Mouse (Mus musculus) layer of hippocampus, adult 9-11 months (tissue): ENCODE data around the gene Ddx39.
A peak's percentile ranks its signal among the peaks of the same experiment; 100 is the strongest.

Experiments used
- DNase-seq: peaks from one replicate; pipeline ENCODE4 v3.0.0; 2022

Ddx39 gene

GRCm38 (mm10) chr8:83699566-83699965 lies 15.4 kb upstream of the Ddx39 start:
- DNase-seq: no peak

GRCm38 (mm10) chr8:83700423-83701085 lies 14.4 kb upstream of the Ddx39 start:
- no peak for DNase-seq

- DNase-seq: no peak
Measured at GRCm38 (mm10) chr8:83703426-83703825, 11.6 kb upstream of the Ddx39 start.

DNA sequence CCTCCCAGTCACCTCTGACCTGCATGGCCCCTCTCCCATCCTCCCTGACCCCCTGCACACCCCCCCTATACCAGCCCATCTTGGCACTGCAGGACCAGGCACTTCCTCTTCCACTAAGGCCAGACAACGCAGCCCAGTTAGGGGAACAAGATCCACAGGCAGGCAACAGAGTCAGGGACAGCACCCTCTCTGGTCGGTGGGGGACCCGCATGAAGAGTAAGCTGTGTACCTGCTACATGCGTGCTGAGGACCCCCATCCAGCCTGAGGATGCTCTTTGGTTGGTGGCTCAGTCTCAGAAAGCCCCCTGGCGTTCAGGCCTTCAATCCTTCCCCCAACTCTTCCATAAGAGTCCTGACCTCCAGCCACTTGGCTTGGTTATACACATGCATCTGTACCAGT lies 8.6 kb upstream of the Ddx39 start:
- DNase-seq: no peak

DNA sequence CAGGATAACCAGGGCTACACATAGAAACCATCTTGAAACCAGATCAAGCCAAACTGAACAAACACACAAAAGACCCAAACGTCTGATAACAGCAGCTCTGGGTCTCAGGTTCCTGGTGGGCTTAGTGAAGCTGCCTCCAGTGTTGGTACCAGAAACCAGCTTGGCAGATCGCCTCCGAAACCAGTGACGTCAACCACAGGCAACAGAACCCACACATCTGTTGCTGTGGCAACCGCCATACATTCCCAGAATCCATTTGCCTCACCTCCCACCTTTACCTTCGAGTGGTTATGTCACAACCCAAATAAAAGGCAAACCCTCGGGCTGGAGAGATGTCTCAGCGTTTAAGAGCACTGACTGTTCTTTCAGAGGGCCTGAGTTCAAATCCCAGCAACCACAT lies 7.4 kb upstream of the Ddx39 start:
- no peak for DNase-seq

GRCm38 (mm10) chr8:83714676-83715030 lies 324 bp upstream of the Ddx39 start:
- no peak for DNase-seq

- no peak for DNase-seq
Measured at GRCm38 (mm10) chr8:83715771-83716170, 794 bp downstream of the Ddx39 start.

DNA sequence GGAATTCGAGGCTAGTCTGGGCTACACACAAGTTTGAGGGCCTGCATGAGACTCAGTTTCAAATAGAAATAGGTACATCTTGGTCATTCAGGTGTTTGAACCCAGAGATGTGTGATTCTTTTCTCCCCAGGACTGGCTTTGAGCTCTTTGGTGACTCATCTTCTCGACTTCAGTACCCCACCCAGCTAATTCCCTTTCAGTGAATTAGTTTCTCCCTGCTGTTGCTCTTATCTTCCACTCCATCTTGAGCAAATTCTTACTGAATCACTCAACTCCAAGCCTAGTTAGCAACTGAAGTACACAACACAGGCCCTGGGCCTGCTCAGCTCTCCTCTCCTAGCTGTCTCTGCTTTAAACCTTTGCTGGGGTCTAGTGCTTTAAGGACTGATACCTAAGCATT lies 1.6 kb downstream of the Ddx39 start:
- no peak for DNase-seq

DNA sequence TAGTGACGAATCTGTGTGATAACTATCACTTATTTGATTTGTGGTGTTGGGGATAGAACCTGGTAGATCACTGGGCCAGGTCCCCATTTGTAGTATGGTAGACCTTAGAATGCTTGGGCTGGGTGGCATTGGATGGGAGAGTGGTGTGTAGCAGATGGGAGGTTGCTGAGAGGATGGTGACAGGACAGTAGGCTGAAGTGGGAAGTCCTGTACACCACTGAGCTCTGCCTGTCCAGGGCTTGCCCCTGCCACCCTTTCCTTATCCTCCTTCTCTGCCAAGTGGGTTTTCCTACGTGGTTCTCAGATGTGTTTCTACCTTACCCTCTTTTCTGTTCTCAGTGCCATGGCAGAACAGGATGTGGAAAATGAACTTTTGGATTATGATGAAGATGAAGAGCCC lies 4.1 kb downstream of the Ddx39 start:
- DNase-seq: no peak

DNA sequence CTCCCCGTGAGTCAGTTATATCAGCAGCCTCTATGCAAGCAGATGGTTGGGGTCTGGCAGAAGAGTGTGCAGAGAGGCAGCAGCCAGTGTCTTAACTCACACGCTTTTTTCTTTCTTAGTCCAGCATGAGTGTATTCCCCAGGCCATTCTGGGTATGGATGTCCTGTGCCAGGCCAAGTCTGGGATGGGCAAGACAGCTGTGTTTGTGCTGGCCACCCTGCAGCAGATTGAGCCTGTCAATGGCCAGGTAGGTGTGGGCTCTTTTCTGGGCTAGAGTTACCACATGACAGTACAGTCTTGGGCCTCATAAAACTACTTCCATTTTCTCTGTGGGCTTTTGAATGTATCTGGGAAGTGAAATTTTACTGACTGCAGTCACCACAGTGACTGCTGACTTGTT lies 4.7 kb downstream of the Ddx39 start:
- DNase-seq: no peak

- DNase-seq: no peak
Measured at GRCm38 (mm10) chr8:83721405-83722025, 6.5 kb downstream of the Ddx39 start.

GRCm38 (mm10) chr8:83722631-83723030 lies 7.7 kb downstream of the Ddx39 start:
- no peak for DNase-seq

DNA sequence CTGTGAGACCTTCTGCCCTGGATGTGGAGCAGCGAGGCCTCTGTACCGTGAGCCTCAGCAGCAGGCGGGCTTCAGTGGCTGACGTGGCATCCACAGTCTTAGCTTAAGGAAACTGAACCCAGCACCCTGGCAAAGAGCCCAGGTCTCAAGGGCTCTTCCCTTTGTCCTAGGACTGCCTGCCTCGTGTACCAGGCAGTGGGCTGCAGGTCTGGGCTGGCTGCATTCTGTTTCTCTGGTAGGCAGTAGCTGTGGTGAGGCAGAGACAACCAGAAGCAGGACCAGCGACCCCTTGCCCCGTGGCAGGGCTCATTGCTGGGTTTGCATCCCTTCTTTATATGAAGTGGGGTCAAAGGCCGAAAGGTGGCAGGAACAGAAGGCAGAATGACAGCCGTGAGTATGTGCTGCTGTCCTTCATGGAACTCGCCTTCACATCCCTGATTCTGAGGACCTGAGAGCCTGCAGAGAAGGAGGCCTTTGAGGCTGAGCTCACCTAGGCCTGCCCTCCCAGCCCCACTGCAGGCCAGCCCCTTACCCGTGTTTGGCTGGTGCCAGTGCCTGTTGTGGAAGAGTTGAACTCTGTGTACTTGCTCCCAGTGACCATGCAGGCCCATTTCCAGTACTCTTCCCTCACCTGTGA lies 8.6 kb downstream of the Ddx39 start:
- DNase-seq: no peak

GRCm38 (mm10) chr8:83724697-83725482 lies 9.9 kb downstream of the Ddx39 start:
- DNase-seq: peak; percentile 76

DNA sequence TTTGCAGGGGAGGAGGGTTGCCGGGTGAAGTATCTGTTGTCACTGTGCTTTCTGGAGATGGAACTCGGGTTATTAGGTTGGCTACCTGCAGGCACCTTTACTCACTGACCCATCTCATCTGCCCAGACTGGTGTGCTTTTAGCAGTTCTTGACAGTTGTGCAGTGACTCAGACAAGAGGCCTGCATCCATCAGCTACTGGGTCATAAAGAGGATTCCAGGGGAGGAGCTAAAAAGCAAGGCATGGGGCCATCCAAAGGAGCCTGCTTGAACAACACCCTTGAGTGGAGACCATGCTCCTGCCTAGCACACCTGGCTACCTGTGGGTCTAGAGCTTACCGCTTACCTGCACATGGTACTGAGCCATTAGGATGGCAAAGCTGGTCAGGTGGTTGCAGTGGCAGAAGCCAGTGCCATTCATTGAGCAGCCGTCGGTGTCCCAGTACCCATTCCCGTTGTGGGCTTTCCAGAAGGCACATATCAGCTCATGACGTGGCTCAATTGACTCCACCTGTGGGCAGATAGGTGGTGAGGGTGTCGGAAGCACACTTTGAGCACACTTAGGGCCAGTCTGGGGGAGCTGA lies 10.6 kb downstream of the Ddx39 start:
- no peak for DNase-seq

DNA sequence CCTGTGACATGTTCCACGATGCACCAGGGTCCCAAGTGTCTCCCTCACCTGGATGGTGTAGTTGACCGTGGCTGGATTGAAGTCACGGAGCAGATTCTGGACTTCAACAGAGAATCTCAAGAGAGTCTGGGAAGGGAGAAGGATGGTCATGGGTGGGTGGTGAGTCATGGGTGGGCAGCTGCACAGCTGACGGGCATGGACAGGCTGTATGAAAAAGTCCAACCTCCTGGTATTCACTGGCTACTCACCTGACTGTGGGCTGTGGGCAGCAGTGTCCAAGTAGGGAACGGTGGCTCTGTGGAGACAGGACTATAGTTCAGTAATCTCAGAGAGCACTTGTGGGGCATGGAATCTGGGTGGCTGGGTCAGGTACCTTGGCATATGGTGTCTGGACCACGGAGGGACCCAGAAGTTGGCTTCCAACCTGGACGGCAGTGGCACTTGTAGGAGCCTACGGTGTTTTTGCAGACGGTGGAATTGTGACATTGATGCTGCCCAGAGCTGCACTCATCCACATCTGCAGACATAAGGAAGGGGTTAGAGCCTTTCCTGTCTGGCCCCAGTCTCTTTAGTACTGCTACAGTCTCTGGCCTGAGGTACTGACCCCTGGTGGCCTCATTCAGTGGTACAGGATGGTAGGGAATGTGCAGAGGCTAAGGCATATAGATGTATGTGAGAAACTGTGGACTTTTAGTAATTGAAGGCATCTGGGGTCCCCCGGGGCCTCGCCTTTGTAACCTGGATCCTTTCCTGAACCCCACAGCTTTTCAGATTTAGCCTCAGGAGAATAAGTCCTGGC lies 14.2 kb downstream of the Ddx39 start:
- no peak for DNase-seq

DNA sequence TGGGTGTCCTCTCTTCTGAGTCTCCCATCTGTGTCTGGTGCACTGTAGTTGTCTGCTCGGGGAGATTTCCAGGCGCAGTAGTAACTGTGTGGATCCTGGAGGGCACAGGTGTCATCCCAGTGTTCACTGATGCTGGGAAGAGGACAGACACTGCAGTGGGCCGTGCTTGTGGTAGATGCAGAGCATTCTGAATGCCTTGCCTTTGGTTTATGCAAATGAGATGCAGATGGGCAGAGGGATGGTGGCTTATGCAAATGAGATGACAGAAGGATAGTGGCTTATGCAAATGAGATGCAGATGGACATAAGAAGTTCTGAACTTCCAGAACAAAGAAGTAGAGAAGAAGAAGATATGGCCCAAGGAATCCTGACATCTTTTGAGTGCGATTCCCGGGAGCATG lies 16.9 kb downstream of the Ddx39 start:
- DNase-seq: no peak

DNA sequence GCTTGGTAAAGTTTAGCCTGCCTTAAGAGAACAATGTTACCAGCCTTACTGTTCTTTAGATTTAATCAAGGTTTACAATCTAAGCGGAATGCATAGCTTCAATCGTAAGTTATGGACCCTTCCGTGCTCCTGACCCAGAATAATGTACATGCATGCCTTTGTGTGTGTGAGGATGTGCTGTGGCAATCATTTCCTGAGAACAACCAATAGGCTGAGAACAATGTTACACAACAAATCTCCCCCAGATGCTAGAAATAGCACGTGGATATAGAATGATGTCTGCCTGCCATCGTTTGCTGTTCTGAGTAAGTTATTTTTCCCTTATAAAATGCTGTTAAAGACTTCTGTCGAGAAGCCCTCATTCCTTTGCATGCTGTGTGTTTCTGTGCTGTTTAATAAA lies 17.9 kb downstream of the Ddx39 start:
- DNase-seq: no peak

DNA sequence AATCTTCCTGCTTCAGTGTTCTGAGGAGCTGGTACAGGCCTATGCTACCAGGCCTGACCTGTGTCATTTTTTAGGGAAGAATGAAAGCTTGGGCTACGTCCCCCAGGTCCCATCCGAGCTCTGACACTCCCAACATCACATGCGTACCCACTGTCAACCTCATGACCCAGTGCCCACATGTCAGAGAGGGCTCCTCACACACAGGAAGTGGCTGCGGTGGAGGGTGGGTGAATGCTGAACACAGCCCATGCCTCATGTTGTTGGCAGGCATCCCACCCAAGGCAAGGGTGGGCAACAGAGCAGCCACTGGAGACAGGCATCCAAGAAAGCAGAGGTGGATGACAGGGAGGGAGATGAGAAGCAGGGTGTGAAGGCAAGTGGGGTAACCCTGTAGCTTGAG lies 21.7 kb downstream of the Ddx39 start:
- DNase-seq: no peak

DNA sequence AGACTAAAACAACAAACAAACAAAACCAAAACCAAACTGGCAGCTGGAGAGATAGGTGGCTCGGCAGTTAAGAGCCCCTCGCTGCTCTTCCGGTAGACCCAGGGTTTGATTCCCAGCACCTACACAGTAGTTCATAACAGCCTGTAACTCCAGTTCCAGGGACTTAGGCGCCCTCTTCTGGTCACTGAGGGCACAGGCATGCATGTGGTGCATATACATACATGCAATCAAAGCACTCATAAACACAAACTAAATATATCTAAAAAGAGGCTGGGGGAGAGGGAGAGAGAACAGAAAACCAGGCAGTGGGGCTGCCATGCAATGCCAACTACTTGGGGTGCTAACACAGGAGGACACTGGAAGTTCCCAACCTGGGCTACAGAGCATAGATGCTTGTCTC lies 22.4 kb downstream of the Ddx39 start:
- DNase-seq: no peak

- no peak for DNase-seq
Measured at GRCm38 (mm10) chr8:83737852-83738562, 23.0 kb downstream of the Ddx39 start.
